Mouse (Mus musculus) small intestine, adult 2 months (tissue): Measurements from ENCODE around the gene Prss34. TPM values are rescaled to one million over a fixed set of nuclear protein-coding genes. Genes with fewer than 3 reads are reported as not detected.
A peak's percentile ranks its signal among the peaks of the same experiment; 100 is the strongest.

Source experiments
- H3K27ac ChIP-seq: fragments of 200-500 bp; 2 replicates; pipeline ENCODE4 v1.5.1; 2012; ENCODE audit warnings: low read depth, low read length, control low read depth, inconsistent platforms; ENCODE audit not compliant: insufficient read depth
- H3K27me3 ChIP-seq: fragments of 200-500 bp; 2 replicates; pipeline ENCODE4 v1.6.1; 2012; ENCODE audit warnings: mild to moderate bottlenecking, moderate library complexity, low read length, inconsistent platforms; ENCODE audit not compliant: control insufficient read depth, insufficient read depth
- H3K36me3 ChIP-seq: fragments of 200-500 bp; 2 replicates; pipeline ENCODE4 v1.6.1; 2012; ENCODE audit warnings: mild to moderate bottlenecking, low read length, control low read depth, inconsistent platforms; ENCODE audit not compliant: control insufficient read depth, insufficient read depth
- H3K4me1 ChIP-seq: fragments of 200-500 bp; 2 replicates; pipeline ENCODE4 v1.6.1; 2012; ENCODE audit warnings: low read length, inconsistent platforms, mixed read lengths; ENCODE audit not compliant: control insufficient read depth, insufficient read depth, insufficient read length
- H3K4me3 ChIP-seq: fragments of 200-500 bp; 2 replicates; pipeline ENCODE4 v1.5.1; 2012; ENCODE audit warnings: low read depth, mild to moderate bottlenecking, control low read depth, inconsistent platforms, low read length, moderate library complexity
- CTCF ChIP-seq: fragments of 200-500 bp; IDR thresholded peaks from 2 replicates; pipeline ENCODE4 v1.5.1; 2012; ENCODE audit warnings: low read depth, mild to moderate bottlenecking, control low read depth, inconsistent platforms, low read length, moderate library complexity, mixed read lengths; ENCODE audit not compliant: insufficient replicate concordance, insufficient read length; ENCODE audit errors: extremely low read depth
- POLR2A ChIP-seq: fragments of 200-500 bp; IDR thresholded peaks from 2 replicates; pipeline ENCODE4 v1.6.1; 2012; ENCODE audit warnings: low read depth, mild to moderate bottlenecking, control low read depth, inconsistent platforms, low read length, moderate library complexity
- WGBS: fragments of 180-500 bp; shearing (Covaris S2); methylation state at CpG from one replicate; pipeline ENCODE4 v1.1.7; 2018; 5-methylcytosine and 5-hydroxymethylcytosine counted together
- polyA plus RNA-seq: library from polyadenylated mRNA; depleted of rRNA; stranded (reverse); fragments of >200 nt; gene quantifications from 2 replicates; pipeline ENCODE4 v1.2.3, GENCODE M21; 2012

Prss34 gene
- polyA plus RNA-seq, 1 experiment: not detected

DNA sequence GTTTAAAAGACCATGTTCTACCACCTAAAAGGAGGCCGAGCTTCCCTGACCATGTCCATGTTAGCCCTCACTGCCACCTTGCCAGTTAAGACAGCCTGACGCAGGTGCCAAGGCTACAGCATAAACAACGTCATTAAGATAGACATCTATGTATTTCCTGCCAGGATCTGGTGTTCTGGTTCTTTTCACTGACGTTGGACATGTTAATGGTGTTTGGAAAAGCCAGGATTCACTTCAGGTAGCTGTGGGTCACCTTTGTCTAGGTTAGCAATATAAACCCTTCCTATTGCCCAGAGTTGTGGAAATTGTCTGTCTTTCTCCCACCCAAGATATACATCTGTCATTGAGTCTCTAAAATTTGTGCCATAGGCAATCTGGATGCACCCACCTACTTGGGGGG is 10.2 kb downstream of the Prss34 start, which contains the start of gene Prss28:
TSS of gene Prss28 (plus strand) at position 301 of the 400 bp plus-strand sequence.
- Histone ChIP-seq H3K4me1 (no peaks in the 10 kb centered on the region), H3K36me3 (no peaks in the 10 kb centered on the region), H3K4me3 (no peak within 1 kb of the TSS), H3K27me3 (no peaks in the 10 kb centered on the region), H3K27ac (no peak within 1 kb of the TSS)
- TF ChIP-seq CTCF: no peak
- TF ChIP-seq POLR2A: no peak
- WGBS: 55% methylated on average over 4 of the region's 4 CpGs

DNA sequence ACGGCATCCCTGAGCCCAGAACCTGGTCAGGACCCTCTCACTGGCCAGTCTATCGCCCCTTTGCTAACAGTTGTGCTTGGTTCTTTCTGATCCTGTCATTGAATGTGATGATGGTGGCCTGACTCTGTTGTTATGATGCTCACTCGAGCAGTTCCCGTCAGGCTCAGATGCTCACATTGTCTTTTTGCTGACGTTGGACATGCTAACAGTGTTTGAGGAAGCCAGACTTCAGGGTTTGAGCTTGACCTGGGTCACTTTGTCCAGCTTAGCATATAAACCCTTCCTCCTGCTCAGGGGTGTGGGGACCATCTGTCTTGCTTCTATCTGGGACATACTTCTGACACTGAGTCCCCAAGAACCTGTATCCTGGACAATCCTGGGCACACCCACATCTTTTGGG is 20.2 kb downstream of the Prss34 start, which contains the start of gene Prss29:
TSS of gene Prss29 (plus strand) at position 301 of the 400 bp plus-strand sequence.
- Histone ChIP-seq H3K27ac (no peak within 1 kb of the TSS), H3K4me3 (no peak within 1 kb of the TSS), H3K4me1 (no peaks in the 10 kb centered on the region), H3K27me3 (no peaks in the 10 kb centered on the region), H3K36me3 (no peaks in the 10 kb centered on the region)
- no peak for TF ChIP-seq POLR2A
- TF ChIP-seq CTCF: no peak
- WGBS: 75% methylated on average over 5 of the region's 5 CpGs

DNA sequence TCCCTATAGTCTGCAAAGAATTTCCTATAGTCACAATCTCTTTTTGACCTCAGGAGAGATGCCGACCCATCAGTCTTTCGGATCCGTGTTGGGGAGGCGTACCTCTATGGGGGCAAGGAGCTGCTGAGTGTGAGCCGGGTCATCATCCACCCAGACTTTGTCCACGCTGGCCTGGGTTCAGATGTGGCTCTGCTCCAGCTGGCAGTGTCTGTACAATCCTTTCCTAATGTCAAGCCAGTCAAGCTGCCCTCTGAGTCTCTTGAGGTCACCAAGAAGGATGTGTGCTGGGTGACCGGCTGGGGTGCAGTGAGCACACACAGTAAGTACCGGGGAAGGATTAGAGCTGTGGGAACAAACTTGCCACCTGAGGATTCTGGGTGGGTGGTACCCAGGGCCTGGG is 22.6 kb downstream of the Prss34 start:
- no peak overlapping the region for H3K4me3 ChIP-seq
- no peaks in the 10 kb centered on the region for H3K36me3 ChIP-seq
- no peak for TF ChIP-seq POLR2A
- H3K27me3 ChIP-seq: peaks cover 2% of the 10 kb centered on the region; the same call in 1 of the 2 replicates
- no peaks in the 10 kb centered on the region for H3K4me1 ChIP-seq
- WGBS: 83% methylated on average over 8 of the region's 8 CpGs
- no peak overlapping the region for H3K27ac ChIP-seq

DNA sequence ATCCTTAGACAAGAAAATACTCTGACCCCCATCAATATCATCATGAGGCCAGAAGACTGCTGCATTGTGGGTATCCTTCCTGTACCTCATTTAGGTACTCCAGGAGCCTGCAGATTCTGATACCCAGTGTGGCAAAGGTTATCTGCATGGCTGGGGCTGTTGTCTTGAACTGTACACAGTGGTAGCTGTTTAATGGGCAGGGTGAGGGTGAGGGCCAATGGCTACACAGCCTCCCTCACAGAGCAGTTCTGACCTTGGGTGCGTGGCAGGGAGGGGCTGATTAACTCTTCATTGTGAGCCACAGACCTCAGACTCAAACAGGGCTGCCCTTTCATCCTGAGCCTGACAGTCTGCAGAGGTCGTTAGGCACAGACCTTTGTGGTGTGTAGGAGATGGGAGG is 24.7 kb downstream of the Prss34 start:
- TF ChIP-seq POLR2A: no peak
- no peak for TF ChIP-seq CTCF
- Histone ChIP-seq H3K27me3 (peaks cover 2% of the 10 kb centered on the region; the same call in 1 of the 2 replicates), H3K27ac (no peak overlapping the region), H3K4me1 (no peaks in the 10 kb centered on the region), H3K4me3 (no peak overlapping the region), H3K36me3 (no peaks in the 10 kb centered on the region)
- WGBS: 3% methylated on average over 2 of the region's 2 CpGs

DNA sequence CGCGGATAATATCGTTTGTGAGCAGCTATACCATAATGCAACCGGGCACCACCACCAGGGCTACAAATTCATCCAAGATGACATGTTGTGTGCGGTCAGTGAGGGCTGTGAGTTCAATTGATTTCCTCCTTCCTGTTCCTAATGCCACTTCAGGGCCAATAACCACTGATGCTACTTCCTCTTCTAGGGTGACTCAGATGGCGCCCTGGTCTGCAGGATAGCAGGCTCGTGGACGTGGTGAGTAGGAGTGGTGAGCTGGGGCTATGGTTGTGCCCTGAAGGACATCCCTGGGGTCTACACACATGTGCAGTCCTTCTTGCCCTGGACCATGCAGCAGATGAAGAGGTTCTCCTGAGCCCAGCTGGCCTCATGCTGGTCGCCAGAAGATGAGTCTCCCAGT is 34.1 kb downstream of the Prss34 start:
- Histone ChIP-seq H3K27ac (no peak overlapping the region), H3K27me3 (no peaks in the 10 kb centered on the region), H3K4me1 (no peaks in the 10 kb centered on the region), H3K36me3 (no peaks in the 10 kb centered on the region), H3K4me3 (no peak overlapping the region)
- TF ChIP-seq CTCF (no peak), POLR2A (no peak)
- 59% methylated on average over 9 of the region's 9 CpGs for WGBS

DNA sequence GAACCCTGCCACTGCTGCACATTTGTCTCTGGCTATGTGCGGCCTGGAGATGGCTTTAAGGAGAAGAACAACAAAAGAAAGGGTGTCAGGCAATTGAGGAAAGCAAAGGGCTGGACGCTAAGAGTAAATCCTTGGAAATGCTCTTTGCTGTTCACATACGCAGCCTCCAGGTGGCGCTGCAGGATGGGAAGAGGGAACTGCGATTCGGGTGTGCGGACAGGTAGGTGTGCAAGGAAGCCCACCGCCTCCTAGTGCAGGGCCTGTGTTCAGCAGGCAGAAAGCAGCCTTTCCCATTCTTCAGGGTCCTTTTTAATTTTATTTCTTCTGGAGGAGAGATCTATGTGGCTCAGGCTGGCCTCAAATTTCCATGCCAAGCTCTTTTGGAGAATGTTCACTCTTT is 35.7 kb downstream of the Prss34 start:
- H3K4me1 ChIP-seq: no peaks in the 10 kb centered on the region
- no peaks in the 10 kb centered on the region for H3K27me3 ChIP-seq
- 3% methylated on average over 8 of the region's 8 CpGs for WGBS
- H3K4me3 ChIP-seq: no peak overlapping the region
- no peaks in the 10 kb centered on the region for H3K36me3 ChIP-seq
- no peak overlapping the region for H3K27ac ChIP-seq
- TF ChIP-seq CTCF (peak; percentile 77; the same call in 1 of the 2 replicates), POLR2A (no peak)

DNA sequence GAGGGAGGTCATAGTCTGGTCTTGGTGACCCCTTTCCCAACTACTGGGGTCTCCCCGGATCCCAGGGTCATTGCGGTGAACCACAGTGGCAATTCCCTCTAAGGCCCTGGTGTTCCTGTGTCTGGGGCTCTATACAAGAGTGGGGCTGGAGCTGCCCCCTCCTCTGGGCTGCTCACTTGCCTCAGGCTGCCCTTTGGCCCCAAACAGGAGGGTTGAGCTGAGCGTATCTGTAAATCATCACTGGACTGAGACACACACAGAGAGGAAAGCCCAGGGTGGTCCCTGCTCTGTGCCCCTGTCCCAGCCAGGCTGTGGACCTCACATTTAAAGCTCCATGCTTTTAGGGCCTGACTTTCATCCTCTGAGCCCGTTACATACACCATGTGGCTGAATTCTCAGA is 40.0 kb downstream of the Prss34 start:
- 70% methylated on average over 4 of the region's 4 CpGs for WGBS
- Histone ChIP-seq H3K27ac (no peak overlapping the region), H3K4me1 (no peaks in the 10 kb centered on the region), H3K36me3 (no peaks in the 10 kb centered on the region), H3K4me3 (no peak overlapping the region), H3K27me3 (no peaks in the 10 kb centered on the region)
- TF ChIP-seq POLR2A: no peak
- TF ChIP-seq CTCF: no peak

DNA sequence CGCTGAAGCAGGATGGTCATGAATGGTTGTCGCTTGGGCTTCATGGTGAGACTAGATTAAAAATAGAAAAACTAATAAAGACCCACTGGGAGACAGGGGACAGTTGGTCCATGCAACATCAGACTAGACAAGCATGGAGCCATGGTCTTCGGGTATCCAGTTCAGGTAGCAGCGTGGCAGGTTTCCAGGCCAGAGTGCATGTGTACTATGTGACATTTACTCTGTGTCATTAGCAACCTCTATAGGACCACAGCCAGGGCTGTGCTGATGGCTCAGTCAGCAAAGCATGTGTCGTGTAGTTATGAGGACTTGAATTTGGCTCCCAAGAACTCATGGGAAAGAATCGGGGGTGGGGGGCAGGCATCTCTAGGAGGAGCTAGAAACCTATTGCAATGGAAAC is 41.8 kb downstream of the Prss34 start:
- no peak for TF ChIP-seq POLR2A
- TF ChIP-seq CTCF: no peak
- H3K27ac ChIP-seq: no peak overlapping the region
- WGBS: 86% methylated on average over 6 of the region's 6 CpGs

More for the DNA sequence above, 41.8 kb downstream of the Prss34 start:
- Histone ChIP-seq H3K4me3 (no peak overlapping the region), H3K4me1 (no peaks in the 10 kb centered on the region), H3K27me3 (no peaks in the 10 kb centered on the region), H3K36me3 (no peaks in the 10 kb centered on the region)
